ENCODE assay signal across 9 mouse cellular contexts in genomic region chr3:36060096-36060850, GRCm38 (mm10). TPM values are rescaled to one million over a fixed set of nuclear protein-coding genes. Genes with fewer than 3 reads are reported as not detected.
A peak's percentile ranks its signal among the peaks of the same experiment; 100 is the strongest.
DNase-seq lines count a peak whose midpoint lies in the region; ATAC-seq and TF ChIP-seq lines count a peak whose summit lies in the region.
"Had no signal": no experiment of that assay in that cellular context is flagged by ENCODE, and none has a peak within 500 bp of the region (broad histone marks: within the 10 kb centered on the region; RNA-seq: fewer than 3 reads in every experiment).

No protein-coding gene starts in this region.

- no peaks in the 10 kb centered on the region for H3K36me3 ChIP-seq in embryonic facial prominence, embryonic 14.5 days (ENCODE audit: control insufficient read depth, insufficient read depth, low read length)
- H3K36me3 ChIP-seq in hindbrain, embryonic 16.5 days (ENCODE audit: control insufficient read depth, insufficient read depth, low read length), result no peaks in the 10 kb centered on the region
- H3K36me3 ChIP-seq in myocyte (ENCODE audit: control insufficient read depth, insufficient read depth), result no peaks in the 10 kb centered on the region
- H3K36me3 ChIP-seq: neural tube, embryonic 13.5 days had no signal

- ATAC-seq in embryonic facial prominence, embryonic 14.5 days (ENCODE audit: low read depth), result no peak
- ATAC-seq in hindbrain, embryonic 16.5 days, result peak; percentile 52; the same call in 1 of the 2 replicates

- no peak overlapping the region for H3K4me2 ChIP-seq in embryonic facial prominence, embryonic 14.5 days (ENCODE audit: low read depth, low read length)
- no peak overlapping the region for H3K4me2 ChIP-seq in hindbrain, embryonic 16.5 days (ENCODE audit: low read length)
- peak overlapping the region; percentile 52 for H3K4me2 ChIP-seq in myocyte (ENCODE audit: low read depth)
- H3K4me2 ChIP-seq: neural tube, embryonic 13.5 days had no signal

- H3K27ac ChIP-seq in bone marrow, adult 2 months (ENCODE audit: control insufficient read depth, insufficient read depth, low read depth, low read length, poor library complexity), result no peak overlapping the region
- no peak overlapping the region for H3K27ac ChIP-seq in embryonic facial prominence, embryonic 14.5 days (replicated peaks; ENCODE audit: low read depth, low read length)
- no peak overlapping the region for H3K27ac ChIP-seq in hindbrain, embryonic 16.5 days (ENCODE audit: low read depth, low read length)
- H3K27ac ChIP-seq: neural tube, embryonic 13.5 days had no signal

- 33% methylated on average over 8 of the region's 8 CpGs for WGBS in bone marrow, adult 2 months
- 33% methylated on average over 8 of the region's 8 CpGs for WGBS in embryonic facial prominence, embryonic 14.5 days
- 34% methylated on average over 8 of the region's 8 CpGs for WGBS in hindbrain, embryonic 16.5 days

- intact Hi-C loops in left cerebral cortex, postnatal 25 days (cut with DNase I), result loop anchor here (2.0 kb wide), 2 partner anchors 87 to 371 kb away; no protein-coding TSS in a partner anchor

- H3K9ac ChIP-seq in embryonic facial prominence, embryonic 14.5 days (ENCODE audit: low read depth, low read length), result no peak overlapping the region
- no peak overlapping the region; the same call in 1 of the 2 replicates for H3K9ac ChIP-seq in hindbrain, embryonic 16.5 days (ENCODE audit: low read depth, low read length)
- H3K9ac ChIP-seq: neural tube, embryonic 13.5 days had no signal

- H3ac ChIP-seq in myocyte (ENCODE audit: control insufficient read depth, insufficient read length), result no peak overlapping the region

- H3K4me3 ChIP-seq in bone marrow, adult 2 months (replicated peaks; ENCODE audit: control insufficient read depth, low read depth, low read length), result no peak overlapping the region
- H3K4me3 ChIP-seq in embryonic facial prominence, embryonic 14.5 days (ENCODE audit: low read depth, low read length), result no peak overlapping the region
- no peak overlapping the region for H3K4me3 ChIP-seq in hindbrain, embryonic 16.5 days (ENCODE audit: low read length)
- no peak overlapping the region for H3K4me3 ChIP-seq in myocyte
- H3K4me3 ChIP-seq: neural tube, embryonic 13.5 days had no signal

- TF ChIP-seq POLR2A in bone marrow, adult 2 months (IDR thresholded peaks at IDR 0.05; ENCODE audit: borderline replicate concordance, control insufficient read depth, low read depth, low read length), result no peak
- TF ChIP-seq POLR2A in myocyte (IDR thresholded peaks at IDR 0.05; ENCODE audit: insufficient read length, low read depth), result no peak

- no peaks in the 10 kb centered on the region for H3K9me3 ChIP-seq in embryonic facial prominence, embryonic 14.5 days (ENCODE audit: control insufficient read depth, low read length)
- H3K9me3 ChIP-seq in hindbrain, embryonic 16.5 days (ENCODE audit: control insufficient read depth, low read length), result no peaks in the 10 kb centered on the region
- H3K9me3 ChIP-seq: neural tube, embryonic 13.5 days had no signal

- peak; percentile 46 for TF ChIP-seq CTCF in bone marrow, adult 2 months (IDR thresholded peaks at IDR 0.05; ENCODE audit: control insufficient read depth, insufficient read depth, low read length)

- 0 out of 2 replicates have a peak, but pooled peaks cover 10% of the 10 kb centered on the region for H3K27me3 ChIP-seq in embryonic facial prominence, embryonic 14.5 days (replicated peaks; ENCODE audit: control insufficient read depth, insufficient read depth, low read length)
- H3K27me3 ChIP-seq in hindbrain, embryonic 16.5 days (replicated peaks; ENCODE audit: control insufficient read depth, insufficient read depth, low read length), result peaks cover 9% of the 10 kb centered on the region
- H3K27me3 ChIP-seq in myocyte (ENCODE audit: control insufficient read depth, insufficient read depth, insufficient read length), result peaks cover 3% of the 10 kb centered on the region

- peaks cover 1% of the 10 kb centered on the region; the same call in 1 of the 2 replicates for H3K4me1 ChIP-seq in bone marrow, adult 2 months (ENCODE audit: control insufficient read depth, insufficient read depth, low read length)
- no peaks in the 10 kb centered on the region for H3K4me1 ChIP-seq in embryonic facial prominence, embryonic 14.5 days (ENCODE audit: control insufficient read depth, insufficient read depth, low read length)
- H3K4me1 ChIP-seq in hindbrain, embryonic 16.5 days (ENCODE audit: control insufficient read depth, insufficient read depth, low read depth, low read length), result peaks cover 2% of the 10 kb centered on the region

- peak; percentile 64 for DNase-seq in layer of hippocampus, adult 11-12 months (ENCODE audit: low spot score)
- no peak for DNase-seq in layer of hippocampus, adult 9-11 months
- peak; percentile 53 for DNase-seq in embryonic facial prominence, embryonic 14.5 days (ENCODE audit: low spot score)
- DNase-seq in left cerebral cortex, postnatal 25 days (ENCODE audit: low spot score in 2 of 2), result peak; percentile 52 to 63
- peak; percentile 17 for DNase-seq in telencephalon, adult 2 months (ENCODE audit: low read depth, low spot score)

- no peaks in the 10 kb centered on the region for H3K79me2 ChIP-seq in myocyte (ENCODE audit: control insufficient read depth, insufficient read depth)

TF ChIP-seq in myocyte, 11 proteins besides CTCF, POLR2A, EP300 and RAD21:
- TF ChIP-seq USF1 (IDR thresholded peaks at IDR 0.05; ENCODE audit: low read depth) (no peak), E2F4 (IDR thresholded peaks at IDR 0.05; ENCODE audit: insufficient read depth) (no peak), TCF3 (IDR thresholded peaks at IDR 0.05; ENCODE audit: insufficient read length, low read depth) (no peak), MYOG (IDR thresholded peaks at IDR 0.05; ENCODE audit: control insufficient read depth in 1 of 3, insufficient read depth in 1 of 3, insufficient read length in 2 of 3, low read depth in 2 of 3) (no peak), SRF (IDR thresholded peaks at IDR 0.05; ENCODE audit: control insufficient read depth, insufficient read length, low read depth) (no peak), POLR2AphosphoS2 (IDR thresholded peaks at IDR 0.05; ENCODE audit: insufficient read length, low read depth) (no peak), REST (IDR thresholded peaks at IDR 0.05; ENCODE audit: insufficient read depth, insufficient read length) (no peak), MYOD1 (IDR thresholded peaks at IDR 0.05; ENCODE audit: control insufficient read depth in 1 of 3, insufficient read length in 2 of 3, low read depth in 2 of 3) (no peak), CEBPB (IDR thresholded peaks at IDR 0.05; ENCODE audit: insufficient read depth, poor library complexity, severe bottlenecking) (no peak), TCF12 (IDR thresholded peaks at IDR 0.05; ENCODE audit: insufficient read depth, poor library complexity, severe bottlenecking) (no peak), MAX (IDR thresholded peaks at IDR 0.05; ENCODE audit: low read depth) (no peak)

RNA-seq across cellular contexts. Expression of gene Acad9, which starts 5.5 kb away (rescaled TPM):
- 7.4 and 16.7 TPM in 2 replicates for polyA plus RNA-seq in bone marrow, adult 2 months (2011; ENCODE audit: insufficient read depth, insufficient read length, low replicate concordance, missing spikeins)
- polyA plus RNA-seq in embryonic facial prominence, embryonic 14.5 days (2014; fragmentation: Nextera tagmentation; extraction: Ambion mirVana), result 85.2 and 86.0 TPM in 2 replicates
- 96.1 and 101 TPM in 2 replicates for polyA plus RNA-seq in hindbrain, embryonic 16.5 days (2015; fragmentation: Nextera tagmentation; extraction: Ambion mirVana)
- total RNA-seq in left cerebral cortex, postnatal 25 days (2021), result 10 to 100 TPM; 45.1 to 49.6 TPM
- polyA plus RNA-seq in myocyte (2012; fragmentation: generic; extraction: Trizol), result 20.5 TPM

RNA-seq across cellular contexts. Expression of gene Ccdc144b, which starts 6.9 kb away (rescaled TPM):
- polyA plus RNA-seq in bone marrow, adult 2 months (2011; ENCODE audit: insufficient read depth, insufficient read length, low replicate concordance, missing spikeins), result not detected in 2 replicates
- not detected in 2 replicates for polyA plus RNA-seq in embryonic facial prominence, embryonic 14.5 days (2014; fragmentation: Nextera tagmentation; extraction: Ambion mirVana)
- polyA plus RNA-seq in hindbrain, embryonic 16.5 days (2015; fragmentation: Nextera tagmentation; extraction: Ambion mirVana), result not detected in 2 replicates
- not detected for total RNA-seq in left cerebral cortex, postnatal 25 days (2021)
- polyA plus RNA-seq in myocyte (2012; fragmentation: generic; extraction: Trizol), result not detected
- polyA plus RNA-seq: neural tube, embryonic 13.5 days had no signal

RNA-seq across cellular contexts. Expression of gene Mccc1, which starts 59.8 kb away (rescaled TPM):
- 3.5 and 12.6 TPM in 2 replicates for polyA plus RNA-seq in bone marrow, adult 2 months (2011; ENCODE audit: insufficient read depth, insufficient read length, low replicate concordance, missing spikeins)
- polyA plus RNA-seq in embryonic facial prominence, embryonic 14.5 days (2014; fragmentation: Nextera tagmentation; extraction: Ambion mirVana), result 25.0 and 25.3 TPM in 2 replicates
- 26.3 and 29.1 TPM in 2 replicates for polyA plus RNA-seq in hindbrain, embryonic 16.5 days (2015; fragmentation: Nextera tagmentation; extraction: Ambion mirVana)
- 10 to 100 TPM; 29.7 to 37.9 TPM for total RNA-seq in left cerebral cortex, postnatal 25 days (2021)
- polyA plus RNA-seq in myocyte (2012; fragmentation: generic; extraction: Trizol), result 12.7 TPM
